Mouse (Mus musculus): Measurements from ENCODE around the gene Arid3c.
"Not testable (repeated sequence)": the region's sequence is repeated elsewhere in the genome, so short reads cannot be mapped to it uniquely, and the experiment has no call there.

Arid3c gene

DNA sequence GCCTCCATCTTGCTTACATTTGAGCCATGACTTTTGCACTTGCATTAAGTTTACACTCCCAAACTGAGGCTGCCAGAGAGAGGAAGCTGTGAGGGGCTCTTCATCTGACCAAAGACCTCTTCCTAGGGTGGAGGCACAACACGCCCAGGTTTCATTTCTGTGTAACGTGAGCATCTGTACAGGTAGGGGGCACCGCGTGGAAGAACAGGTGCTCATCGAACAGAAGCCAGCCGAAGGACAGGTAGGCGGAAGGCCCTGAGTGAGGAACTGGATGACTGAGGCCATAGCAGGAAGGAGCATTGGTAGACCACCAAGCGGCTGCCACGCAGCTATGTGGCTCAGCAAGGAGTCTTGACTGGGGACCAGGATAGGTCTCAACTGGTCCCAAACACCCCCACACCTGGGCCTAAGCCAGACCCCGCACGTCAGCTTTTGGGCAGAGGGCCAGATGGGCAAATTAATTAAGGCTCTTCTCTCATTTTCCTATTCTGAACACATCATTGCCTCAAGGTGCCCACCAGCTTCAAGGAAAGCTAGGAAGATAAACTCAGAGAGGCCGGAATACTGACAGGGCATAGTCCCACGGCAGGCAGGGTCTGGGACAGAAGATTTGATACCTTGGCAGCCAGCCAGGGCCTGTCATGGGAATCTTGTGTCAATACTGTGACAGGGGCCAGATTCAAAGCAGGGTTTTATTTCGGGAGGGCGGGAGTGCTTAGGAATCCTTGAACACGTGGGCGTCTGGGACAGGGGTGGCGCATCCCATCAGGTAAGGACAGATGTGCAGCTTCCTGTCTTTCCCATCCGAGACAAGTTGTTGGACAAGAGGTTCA is 24.8 kb downstream of the Arid3c start:
- no peak for DNase-seq (ENCODE audit: low read depth, low spot score)

DNA sequence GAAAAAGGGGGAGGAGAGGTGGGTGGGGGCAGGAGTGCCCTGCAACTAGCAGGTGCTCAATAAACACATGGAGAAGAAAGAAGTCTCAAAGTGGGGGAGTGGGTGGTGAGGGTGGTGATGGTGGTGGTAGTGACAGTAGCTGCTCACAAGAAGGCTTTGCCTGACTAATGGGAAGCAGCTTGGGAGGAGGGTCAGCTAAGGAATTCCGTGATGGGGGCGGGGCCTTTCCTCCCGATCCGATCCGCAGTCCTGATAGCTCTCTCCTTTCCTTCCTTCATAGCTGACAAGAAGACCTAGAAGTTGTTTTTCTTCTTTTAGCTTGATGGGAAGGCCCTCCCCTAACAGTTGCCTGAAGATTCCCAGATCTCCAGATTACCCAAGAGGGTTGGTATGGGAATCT is 26.3 kb downstream of the Arid3c start:
- peak; percentile 57 for DNase-seq (ENCODE audit: low read depth, low spot score)

DNA sequence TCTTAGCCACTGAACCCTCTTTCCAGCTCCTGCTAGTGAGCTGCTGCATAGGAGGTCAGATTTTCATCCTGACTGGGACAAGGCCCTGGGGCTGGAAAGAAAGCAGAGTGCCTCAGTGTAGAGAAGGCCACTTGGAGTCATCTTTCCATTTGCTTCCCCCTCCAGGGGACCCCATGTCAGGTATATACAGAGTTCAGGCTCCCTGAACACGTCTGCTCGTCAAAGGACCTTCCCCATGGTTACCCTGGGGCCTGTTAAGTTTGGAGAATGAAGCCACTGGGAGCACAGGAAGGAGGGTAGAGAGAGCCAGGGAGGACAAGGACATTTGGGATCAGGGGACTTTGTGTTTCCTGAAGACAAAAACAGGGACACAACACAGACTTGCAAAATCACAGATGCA is 28.7 kb downstream of the Arid3c start:
- not testable (repeated sequence) for DNase-seq (ENCODE audit: low read depth, low spot score)

DNA sequence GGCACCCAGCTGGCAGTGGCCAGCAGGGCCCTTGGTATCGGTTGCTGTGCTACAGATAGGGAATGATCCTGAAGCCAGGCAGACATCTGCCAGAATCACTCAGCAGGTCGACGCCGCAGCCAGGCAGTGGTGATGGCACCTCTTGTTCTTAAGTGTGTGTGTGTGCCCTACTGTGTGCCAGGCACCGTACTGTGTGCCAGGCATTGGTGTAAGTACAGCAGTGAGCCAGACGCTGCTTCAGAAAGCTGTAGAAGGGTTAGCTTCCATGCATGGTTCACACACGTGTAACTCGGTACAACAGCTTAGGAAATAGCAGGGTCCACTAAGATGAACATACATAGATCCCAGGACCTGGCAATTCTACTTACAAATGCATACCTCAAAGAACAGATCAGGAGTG is 30.7 kb downstream of the Arid3c start:
- not testable (repeated sequence) for DNase-seq (ENCODE audit: low read depth, low spot score)

GRCm38 (mm10) chr4:41699783-41700182 is 31.2 kb downstream of the Arid3c start, which contains the start of gene Il11ra1:
Gene Il11ra1 (plus strand): TSS chr4:41699989.
- DNase-seq (ENCODE audit: low read depth, low spot score), result not testable (repeated sequence)

DNA sequence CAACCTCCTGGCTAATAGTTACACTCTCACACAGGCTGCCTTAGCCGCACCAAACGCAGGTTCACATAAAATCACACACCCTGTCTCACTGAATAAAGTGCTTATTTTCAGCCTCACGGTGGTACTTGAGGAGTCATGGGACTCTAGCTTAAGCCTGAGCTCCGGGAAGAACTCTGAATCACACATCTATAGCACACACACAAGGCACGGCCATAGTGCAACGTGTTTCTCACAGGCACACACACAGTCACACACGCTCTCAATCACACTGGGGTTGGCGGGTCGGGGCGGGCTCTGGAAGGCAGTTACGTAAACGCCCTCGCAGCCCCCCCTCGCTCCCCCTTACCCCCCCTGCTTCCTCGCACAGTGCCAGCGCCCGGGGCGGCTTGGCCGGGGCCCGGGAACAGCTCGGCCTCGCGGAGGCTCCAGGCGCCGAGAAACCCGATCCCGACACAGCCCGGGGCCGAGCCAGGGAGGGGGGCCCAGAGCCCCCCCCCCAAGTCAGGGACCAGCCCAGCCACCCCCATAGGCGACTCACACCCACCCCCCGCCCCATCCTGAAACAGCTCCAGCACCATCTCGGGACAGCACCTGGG is 32.4 kb downstream of the Arid3c start:
- DNase-seq (ENCODE audit: low read depth, low spot score), result not testable (repeated sequence)

DNA sequence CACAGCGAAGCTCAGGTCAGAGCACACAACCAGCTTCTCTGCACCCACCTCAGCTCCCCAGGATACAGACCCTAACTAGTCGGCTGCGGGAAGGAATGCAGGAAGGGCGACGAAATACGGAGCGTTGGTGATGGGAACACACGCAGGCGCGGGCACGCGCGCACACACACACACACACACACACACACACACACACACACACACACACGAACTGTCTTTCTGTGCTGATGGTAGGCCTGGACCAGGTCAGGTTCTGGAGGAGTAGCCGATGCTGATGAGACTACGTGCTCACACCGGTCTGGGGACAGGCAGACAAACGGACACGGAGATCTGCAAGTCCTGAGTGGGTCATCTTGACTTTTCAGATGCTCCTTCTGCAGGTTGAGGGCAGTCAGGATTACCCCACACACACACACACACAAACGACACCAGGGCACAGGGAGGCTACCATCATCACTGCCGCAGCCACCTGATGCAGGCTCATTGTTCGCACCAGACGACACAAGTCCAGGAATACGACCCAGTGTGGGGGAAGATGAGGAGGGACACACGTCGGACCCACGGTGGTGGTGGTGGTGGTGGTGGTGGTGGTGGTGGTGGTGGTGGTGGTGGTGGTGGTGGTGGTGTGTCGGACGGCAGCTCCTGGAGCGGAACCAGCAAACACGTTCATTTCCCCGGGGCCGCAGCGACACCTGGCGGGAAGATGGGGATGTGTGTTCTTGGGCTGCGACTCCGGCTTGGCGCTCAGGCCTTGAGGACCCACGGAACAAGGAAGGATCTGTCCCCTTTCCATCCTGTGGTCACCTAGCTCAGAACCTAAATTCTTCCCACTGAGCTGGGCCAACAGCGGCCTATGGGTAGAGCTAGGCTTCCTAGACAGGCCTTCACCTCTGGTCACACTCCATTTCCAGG is 33.8 kb downstream of the Arid3c start, which contains the start of gene Cntfr:
Gene Cntfr (minus strand): TSS at position 160 of the 912 bp plus-strand sequence.
- DNase-seq (ENCODE audit: low read depth, low spot score), result peak; percentile 80

GRCm38 (mm10) chr4:41696452-41696851 is 34.5 kb downstream of the Arid3c start:
- DNase-seq (ENCODE audit: low read depth, low spot score), result not testable (repeated sequence)

DNA sequence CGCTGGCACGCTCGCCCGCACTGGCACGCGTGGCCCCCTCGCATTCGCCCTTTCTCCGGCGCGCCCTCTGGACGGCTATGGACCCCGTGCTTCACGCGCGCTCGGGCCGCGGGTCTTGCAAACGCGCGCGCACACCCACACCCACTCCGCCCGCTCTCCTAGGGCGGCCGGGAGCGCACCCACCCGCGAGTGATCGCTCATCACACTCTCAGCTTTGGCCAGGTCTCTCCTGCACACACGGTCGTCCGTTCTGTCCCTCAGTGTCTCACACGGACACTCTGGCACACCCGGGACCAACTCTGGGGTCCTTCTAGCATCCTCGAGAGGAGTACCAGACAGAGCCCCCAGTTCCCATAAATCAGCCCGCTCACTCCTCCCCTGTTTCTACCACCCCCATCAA is 35.1 kb downstream of the Arid3c start:
- DNase-seq (ENCODE audit: low read depth, low spot score), result not testable (repeated sequence)

GRCm38 (mm10) chr4:41693511-41693910 is 37.4 kb downstream of the Arid3c start:
- not testable (repeated sequence) for DNase-seq (ENCODE audit: low read depth, low spot score)

DNA sequence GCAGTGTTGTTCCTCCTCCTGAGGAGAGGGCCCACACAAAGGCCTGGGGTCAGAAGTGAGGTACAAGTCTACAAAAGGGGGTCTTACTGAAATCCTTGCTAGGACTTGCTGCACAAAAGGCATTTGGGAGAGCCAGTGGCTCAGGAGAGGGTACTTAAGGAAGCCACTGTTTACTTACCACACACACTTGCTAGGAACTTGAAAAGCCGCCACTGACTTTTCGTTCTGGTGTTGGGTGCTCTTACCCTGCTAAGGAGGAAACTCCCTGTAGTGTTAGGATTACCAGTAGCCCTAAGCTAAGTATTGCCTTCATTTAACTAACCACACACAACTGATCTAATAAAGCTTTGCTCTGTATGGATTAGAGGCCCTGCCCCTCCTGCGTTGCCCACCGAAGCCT is 40.9 kb downstream of the Arid3c start:
- DNase-seq (ENCODE audit: low read depth, low spot score), result not testable (repeated sequence)

GRCm38 (mm10) chr4:41688562-41688961 is 42.4 kb downstream of the Arid3c start:
- DNase-seq (ENCODE audit: low read depth, low spot score), result not testable (repeated sequence)

GRCm38 (mm10) chr4:41685882-41686492 is 45.0 kb downstream of the Arid3c start:
- DNase-seq (ENCODE audit: low read depth, low spot score), result not testable (repeated sequence)

GRCm38 (mm10) chr4:41684931-41685453 is 46.0 kb downstream of the Arid3c start:
- DNase-seq (ENCODE audit: low read depth, low spot score), result not testable (repeated sequence)

DNA sequence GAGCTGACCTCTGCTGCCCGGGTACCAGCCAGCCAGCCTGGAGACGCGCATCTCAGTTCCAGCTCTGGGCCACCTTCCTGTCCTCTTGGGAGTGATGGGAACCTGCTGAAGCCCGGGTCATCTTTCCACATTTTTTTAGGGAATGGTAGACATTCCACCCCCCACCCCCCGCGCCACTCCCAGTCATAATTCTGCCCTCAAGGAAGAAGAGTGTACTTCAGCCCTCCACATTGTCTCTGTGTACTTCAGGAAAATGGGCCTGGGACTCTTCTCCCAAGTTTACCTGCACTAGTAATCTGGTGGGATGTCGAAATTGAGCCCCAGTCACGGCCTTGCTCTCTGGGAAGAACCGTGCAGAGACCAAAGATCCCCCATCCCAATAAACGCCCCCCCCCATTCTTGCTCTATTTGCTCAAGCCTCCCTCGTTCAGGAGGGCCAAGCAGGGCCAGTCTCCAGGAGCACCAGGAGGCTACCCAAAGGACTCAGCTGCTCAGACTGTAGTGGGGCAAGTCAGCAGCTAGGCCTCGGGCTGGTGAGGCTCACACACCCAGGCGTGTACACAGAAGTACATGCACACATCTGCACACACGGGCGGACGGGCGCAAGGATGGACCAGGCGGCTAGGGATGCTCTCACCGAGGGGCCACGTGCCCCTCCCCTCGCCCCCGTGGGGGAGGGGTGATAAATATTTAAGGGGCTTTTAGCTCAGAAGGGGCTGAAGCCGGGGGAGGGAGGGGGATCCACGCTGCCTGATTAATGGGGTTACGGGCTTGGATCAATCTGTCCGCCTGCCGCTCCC is 46.6 kb downstream of the Arid3c start:
- not testable (repeated sequence) for DNase-seq (ENCODE audit: low read depth, low spot score)

DNA sequence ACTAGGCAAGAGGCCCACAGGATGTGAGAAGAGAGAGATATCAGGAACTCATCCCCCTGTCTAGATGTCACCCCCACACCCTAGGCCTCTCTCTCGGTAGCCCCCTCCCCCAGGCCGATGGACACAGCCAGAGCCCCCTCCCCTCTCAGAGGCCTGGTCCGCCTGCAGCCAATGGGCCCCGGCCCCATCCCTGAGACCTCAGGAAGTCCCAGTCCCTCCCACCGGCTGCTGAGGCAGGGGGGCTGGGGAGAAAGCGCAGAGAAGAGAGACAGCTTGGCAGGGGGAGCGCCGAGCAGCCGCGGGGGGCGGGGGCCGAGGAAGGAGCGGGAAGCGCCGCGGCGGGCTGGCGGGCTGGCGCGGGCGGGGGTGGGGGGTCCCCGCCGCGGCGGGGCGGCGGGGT is 47.6 kb downstream of the Arid3c start:
- not testable (repeated sequence) for DNase-seq (ENCODE audit: low read depth, low spot score)

DNA sequence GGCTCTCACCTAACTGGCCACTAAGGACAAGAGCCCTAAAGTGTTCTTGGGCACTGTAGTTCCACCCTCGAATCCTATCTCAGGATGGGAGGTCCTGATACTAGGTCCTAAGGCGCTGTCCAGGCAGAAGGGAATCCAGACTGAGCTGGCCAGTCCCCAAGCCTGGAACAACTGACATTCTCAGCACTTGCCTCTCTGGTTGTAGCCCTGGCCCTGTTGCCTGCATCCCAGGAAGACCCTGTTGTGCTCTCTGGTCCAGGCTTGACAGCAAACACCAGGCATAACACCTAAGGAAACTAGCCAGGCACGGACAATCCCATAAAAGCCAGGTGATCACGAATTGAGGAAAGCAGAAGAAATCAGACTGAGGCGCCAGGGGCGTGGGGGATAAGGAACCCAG is 48.2 kb downstream of the Arid3c start:
- no peak for DNase-seq (ENCODE audit: low read depth, low spot score)

DNA sequence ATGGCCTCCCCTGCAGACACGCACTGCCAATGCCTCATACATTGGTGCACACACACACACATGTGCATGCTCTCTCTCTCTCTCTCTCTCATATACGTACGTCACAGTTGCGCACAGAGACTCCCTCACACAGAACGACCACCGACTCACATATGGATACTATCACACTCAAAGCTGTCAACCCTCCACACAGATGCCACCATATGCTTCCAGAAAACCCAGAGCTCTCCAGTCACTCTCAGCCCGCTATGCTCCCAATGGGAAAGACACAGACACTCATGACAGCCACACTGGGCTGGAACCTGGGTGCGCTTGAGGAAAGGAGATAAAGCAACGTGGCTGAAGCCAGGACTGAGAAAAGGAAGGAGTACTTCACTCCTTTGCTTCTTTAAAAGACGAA is 49.0 kb downstream of the Arid3c start:
- no peak for DNase-seq (ENCODE audit: low read depth, low spot score)

- DNase-seq (ENCODE audit: low read depth, low spot score), result no peak
Observed at GRCm38 (mm10) chr4:41681176-41681575, 49.8 kb downstream of the Arid3c start.

GRCm38 (mm10) chr4:41679291-41679690 is 51.7 kb downstream of the Arid3c start:
- DNase-seq (ENCODE audit: low read depth, low spot score), result no peak

All from ZHBTc4 (cell line).